Mouse (Mus musculus) myocyte (in vitro differentiated cells): ENCODE measurements around the gene Nxph4.

ENCODE experiments used
- MYOD1 ChIP-seq, 3 experiments: IDR thresholded peaks; one replicate each; pipeline ENCODE4 v1.6.1; 2011; ENCODE audit warnings: control low read depth in 2 of 3, low read depth in 2 of 3, mild to moderate bottlenecking in 2 of 3, moderate library complexity in 1 of 3; ENCODE audit not compliant: insufficient read length in 2 of 3, control insufficient read depth in 1 of 3
- POLR2A ChIP-seq: IDR thresholded peaks from one replicate; pipeline ENCODE4 v1.6.1; 2011; ENCODE audit warnings: low read depth, mild to moderate bottlenecking, control low read depth, moderate library complexity; ENCODE audit not compliant: insufficient read length
- TCF12 ChIP-seq: IDR thresholded peaks from one replicate; pipeline ENCODE4 v1.6.1; 2011; ENCODE audit warnings: mild to moderate bottlenecking, control low read depth; ENCODE audit not compliant: poor library complexity, insufficient read depth, severe bottlenecking
- USF1 ChIP-seq: IDR thresholded peaks from one replicate; pipeline ENCODE4 v1.6.1; 2011; ENCODE audit warnings: low read depth, mild to moderate bottlenecking, control low read depth, moderate library complexity

GRCm38 (mm10) chr10:127530945-127531344 lies 3.4 kb downstream of the Nxph4 start:
- TF ChIP-seq POLR2A (no peak), USF1 (no peak), TCF12 (no peak), MYOD1 (IDR thresholded peaks at IDR 0.05; ENCODE audit: control insufficient read depth in 1 of 3, insufficient read length in 2 of 3, low read depth in 2 of 3) (no peak)
